Mouse (Mus musculus) cortical plate, adult 2 months (tissue): Measurements from ENCODE around the gene Rnf224.

Source experiments
- CTCF ChIP-seq: fragments of 200-500 bp; IDR thresholded peaks from 2 replicates; pipeline ENCODE4 v1.5.1; 2011; ENCODE audit warnings: mild to moderate bottlenecking, control low read depth, low read length; ENCODE audit not compliant: insufficient read depth; ENCODE audit errors: extremely low read depth
- POLR2A ChIP-seq: fragments of 200-500 bp; IDR thresholded peaks from 2 replicates; pipeline ENCODE4 v1.6.1; 2011; ENCODE audit warnings: mild to moderate bottlenecking, low read length, control low read depth; ENCODE audit not compliant: insufficient read depth; ENCODE audit errors: extremely low read depth

DNA sequence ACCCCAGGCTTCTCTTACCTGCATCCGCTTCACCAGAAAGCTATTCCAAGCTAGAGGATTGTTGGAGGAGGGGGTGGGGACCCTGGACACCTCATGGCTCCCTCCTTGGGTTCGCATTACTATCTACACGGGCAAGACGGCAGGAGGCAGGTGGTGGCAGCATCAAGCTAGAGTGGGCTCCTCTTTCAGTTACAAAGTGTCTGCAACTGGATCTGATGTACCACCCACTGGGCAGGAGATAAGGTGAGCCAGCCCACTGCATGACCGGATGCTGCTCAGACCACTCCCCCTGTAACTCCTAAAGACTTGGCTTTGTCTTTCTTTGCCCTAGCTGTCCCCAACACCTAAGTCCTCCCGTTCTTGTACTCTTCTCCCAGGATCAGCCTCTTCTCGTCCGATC is at the start of gene Rnf224:
- TF ChIP-seq CTCF (no peak), POLR2A (no peak)
